Mouse (Mus musculus) urinary bladder, adult 2 months (tissue): ENCODE results near the gene Gdf9. TPM values are rescaled to one million over a fixed set of nuclear protein-coding genes. Genes with fewer than 3 reads are reported as not detected.
"Not testable (repeated sequence)": the region's sequence is repeated elsewhere in the genome, so short reads cannot be mapped to it uniquely, and the experiment has no call there.

Experiments
- DNase-seq: peaks from one replicate; pipeline ENCODE4 v3.0.0; 2022; ENCODE audit warnings: low spot score
- polyA plus RNA-seq: library from polyadenylated mRNA; depleted of rRNA; stranded (reverse); fragments of >200 nt; gene quantifications from 2 replicates; pipeline ENCODE4 v1.2.3, GENCODE M21; 2012; rRNA removed

Gene Gdf9
- polyA plus RNA-seq: 0.88 and 1.2 TPM in 2 replicates

DNA sequence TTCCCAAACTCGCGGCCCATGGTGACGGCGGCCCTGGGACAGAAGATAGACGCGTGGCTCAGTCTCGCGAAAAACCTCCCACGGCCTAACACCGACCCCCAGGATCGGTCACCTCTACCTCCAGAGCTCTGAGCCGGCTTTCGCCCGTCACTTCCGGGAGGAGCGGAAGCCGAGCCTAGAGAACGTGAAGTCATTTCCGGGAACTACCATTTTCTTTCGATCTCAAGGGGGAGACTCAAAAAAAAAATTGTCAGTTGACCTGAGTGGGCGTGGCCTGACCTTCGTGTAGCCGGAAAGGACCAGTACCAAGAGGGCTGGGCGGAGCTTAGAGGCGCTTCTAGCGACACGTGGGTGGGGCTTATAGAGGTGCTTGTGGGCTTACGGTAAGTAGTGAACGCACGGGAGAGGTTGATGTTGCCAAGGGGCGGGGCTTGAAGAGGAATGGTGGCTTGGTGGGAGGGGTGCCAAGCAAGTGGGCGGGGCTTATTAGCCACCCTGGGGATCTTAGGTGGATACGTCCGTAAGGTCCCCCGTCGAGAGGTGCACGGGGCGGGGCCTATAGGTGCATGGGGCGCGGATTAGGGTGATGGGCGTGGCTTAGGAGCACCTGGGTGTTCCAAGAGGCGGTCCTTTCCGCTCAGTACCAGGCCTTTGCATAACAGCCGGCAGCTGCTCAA, at the start of gene Gdf9, which contains the start of gene Uqcrq:
Gene Gdf9 (plus strand): TSS at position 354 of the 677 bp plus-strand sequence.
Gene Uqcrq (minus strand): TSS at position 162 of the 677 bp plus-strand sequence.
- peak; percentile 93 for DNase-seq

DNA sequence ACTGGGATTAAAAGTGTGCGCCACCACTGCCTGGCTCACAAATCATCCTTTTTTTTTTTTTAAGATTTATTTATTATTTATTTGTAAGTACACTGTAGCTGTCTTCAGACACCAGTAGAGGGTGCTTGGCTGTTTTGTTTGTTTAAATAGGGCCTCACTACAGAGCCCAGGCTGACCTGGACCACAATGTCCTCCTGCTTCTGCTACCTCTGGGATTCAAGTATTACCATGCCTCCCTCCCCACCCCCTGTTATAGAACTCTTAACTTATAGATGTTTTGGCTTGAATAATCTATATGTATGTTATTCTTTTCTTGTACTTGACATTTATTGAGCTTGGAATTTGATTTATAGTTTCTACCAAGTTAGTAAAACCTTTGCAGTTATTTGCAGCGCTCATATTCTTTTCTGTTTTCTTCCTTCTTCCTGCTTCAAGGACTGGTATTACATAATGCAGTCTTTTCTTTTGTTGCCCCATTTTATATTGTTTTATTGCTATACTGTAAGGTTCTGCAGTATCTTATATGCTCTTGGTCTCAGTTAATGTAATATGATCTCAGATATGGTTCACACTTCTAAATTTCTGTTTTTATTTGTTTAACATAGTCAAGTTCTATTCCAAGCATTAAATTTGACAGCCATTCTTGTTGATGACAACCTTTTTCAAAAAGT, 46.9 kb upstream of the Gdf9 start:
- DNase-seq: no peak

DNA sequence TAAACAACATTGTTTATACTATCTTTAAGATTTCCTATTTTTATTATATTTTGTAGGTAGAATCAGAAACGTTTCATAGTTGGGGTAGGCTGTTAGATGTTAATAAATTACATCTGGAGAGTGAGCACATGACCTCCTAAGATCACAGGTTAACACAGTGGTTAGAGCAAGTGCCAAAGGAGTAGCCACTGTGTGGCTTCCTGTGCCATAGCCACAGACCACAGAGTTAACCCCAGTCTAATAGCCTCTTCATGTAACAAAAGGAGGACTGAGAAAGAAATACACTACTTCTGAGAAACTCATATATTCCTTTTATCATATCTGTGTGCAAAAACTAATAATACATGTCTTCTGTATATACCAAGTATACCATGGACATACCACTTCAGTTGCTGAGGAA, 37.0 kb upstream of the Gdf9 start:
- no peak for DNase-seq

DNA sequence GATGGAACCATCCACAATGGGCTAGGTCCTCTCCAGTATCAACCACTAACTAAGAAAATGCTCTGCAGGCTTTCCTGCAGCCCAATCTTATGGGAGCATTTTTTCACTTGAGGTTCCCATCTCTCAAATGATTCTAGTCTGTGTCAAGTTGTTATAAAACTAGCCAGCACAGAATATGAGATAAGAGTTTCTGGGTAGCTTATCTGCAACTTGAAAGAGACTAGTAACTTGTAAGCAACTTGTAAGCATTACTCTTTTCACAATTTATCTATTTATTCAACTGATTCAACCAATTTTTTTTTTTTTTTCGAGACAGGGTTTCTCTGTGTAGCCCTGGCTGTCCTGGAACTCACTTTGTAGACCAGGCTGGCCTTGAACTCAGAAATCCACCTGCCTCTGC, 27.2 kb upstream of the Gdf9 start:
- DNase-seq: no peak

DNA sequence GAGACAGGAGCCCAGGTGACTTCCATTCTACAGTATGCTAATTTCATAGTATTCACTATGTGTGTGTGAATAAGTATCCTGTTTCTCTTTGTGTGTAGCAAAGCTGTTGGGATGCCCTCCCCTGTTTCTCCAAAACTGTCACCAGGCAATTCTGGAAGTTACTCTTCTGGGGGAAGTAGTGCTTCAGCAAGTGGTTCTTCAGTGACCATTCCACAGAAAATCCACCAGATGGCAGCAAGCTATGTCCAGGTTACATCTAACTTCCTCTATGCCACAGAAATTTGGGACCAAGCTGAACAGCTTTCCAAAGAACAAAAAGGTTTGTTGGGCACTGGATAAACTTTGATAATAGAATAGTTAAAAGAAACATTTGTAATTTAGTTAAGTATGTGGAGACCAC, 19.1 kb upstream of the Gdf9 start:
- no peak for DNase-seq

DNA sequence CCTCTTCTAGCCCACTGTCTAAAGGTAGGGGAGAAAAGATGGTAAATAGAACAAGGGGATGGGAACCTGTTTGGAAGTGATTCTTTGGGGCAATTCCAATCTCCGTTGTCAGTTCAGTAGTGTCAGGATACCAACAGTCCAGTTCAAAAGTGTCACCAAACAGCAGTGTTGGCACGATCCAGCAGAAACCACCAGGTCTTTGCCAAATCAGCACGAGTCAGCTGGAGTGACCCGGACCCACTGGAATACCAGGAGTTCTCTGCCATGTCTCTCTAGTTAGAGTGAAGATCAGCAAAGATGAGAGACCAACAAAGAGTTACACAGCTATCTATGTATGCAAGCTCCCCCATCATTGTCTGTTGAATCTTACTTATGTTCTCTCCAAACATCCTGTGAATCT, 17.0 kb upstream of the Gdf9 start:
- DNase-seq: no peak

DNA sequence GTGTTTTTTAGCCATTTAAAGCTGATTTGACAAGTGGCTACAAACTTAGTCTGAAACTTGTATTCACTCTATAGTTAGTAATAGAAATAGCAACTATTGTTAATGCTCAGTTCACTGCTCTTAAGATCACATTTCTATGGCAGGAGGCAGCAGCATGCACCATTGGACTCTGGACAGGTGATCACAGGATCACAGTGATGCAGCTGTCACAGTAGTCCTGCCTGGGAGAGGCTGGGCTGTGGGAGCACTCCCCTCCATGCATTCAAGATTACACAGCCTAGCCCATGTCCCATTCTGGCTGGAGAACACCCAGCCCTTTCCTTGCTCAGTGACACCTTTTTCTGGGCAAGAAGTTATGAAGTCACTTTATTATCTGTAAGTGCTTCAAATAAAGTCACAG, 12.8 kb upstream of the Gdf9 start:
- no peak for DNase-seq

DNA sequence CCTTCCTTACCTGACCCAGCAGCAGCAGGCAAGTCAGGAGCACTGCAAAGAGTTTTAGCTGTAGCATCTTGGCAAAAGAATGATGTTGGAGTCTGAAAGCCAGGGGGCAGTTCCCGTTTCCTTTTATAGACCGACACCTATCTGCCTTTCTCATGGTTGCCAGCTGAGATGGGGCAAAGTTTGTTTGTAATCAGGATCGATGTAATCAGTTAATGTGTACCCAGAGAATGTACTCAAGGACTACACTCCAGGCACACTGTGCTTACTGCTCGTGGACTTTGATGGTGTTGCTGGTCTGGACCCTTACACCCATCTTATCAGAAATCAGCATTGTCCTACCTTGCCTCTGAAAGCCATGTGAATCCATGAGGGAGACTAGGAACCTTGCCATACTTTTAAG, 7.8 kb upstream of the Gdf9 start, which contains the start of gene Leap2:
Gene Leap2 (minus strand): TSS at position 135 of the 400 bp plus-strand sequence.
- DNase-seq: no peak

DNA sequence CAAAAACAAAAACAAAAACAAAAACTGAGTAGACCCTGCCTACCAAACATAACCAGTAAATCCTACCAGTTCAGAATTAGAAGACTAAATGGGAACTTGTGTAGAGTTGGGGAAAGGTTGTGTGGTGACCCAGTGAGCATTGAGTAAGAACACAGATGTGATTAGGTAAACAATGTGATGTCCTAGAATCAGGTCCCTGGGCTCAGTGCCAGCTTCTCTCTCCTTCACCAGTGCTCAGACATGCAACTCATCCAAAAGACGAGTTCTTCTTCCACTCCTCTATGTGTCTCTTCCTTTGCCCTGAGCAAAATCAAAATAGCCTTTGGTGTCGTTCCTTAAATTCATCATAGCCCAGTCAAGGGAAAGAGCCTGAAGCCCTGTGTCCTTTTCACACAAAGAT, 6.0 kb upstream of the Gdf9 start:
- DNase-seq: no peak

DNA sequence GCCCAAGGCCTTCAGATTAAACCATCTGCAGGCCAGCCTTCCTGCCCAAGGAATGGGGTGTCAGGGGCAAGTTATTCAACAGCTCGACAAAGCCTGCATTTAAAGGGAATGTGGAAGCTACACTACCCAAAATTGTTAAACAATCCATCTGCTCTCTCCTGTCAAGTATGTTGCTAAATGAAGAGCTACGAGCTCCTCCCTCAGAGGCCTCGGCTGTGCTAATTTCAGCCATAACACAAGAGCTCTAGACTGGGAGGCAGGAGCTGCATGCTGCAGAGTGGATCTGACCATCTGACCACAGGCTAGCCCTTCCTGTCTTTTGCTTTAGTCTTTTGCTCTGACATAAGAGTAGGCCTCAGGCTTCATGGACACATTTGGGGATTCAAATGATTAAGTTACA, 5.6 kb upstream of the Gdf9 start:
- DNase-seq: no peak

DNA sequence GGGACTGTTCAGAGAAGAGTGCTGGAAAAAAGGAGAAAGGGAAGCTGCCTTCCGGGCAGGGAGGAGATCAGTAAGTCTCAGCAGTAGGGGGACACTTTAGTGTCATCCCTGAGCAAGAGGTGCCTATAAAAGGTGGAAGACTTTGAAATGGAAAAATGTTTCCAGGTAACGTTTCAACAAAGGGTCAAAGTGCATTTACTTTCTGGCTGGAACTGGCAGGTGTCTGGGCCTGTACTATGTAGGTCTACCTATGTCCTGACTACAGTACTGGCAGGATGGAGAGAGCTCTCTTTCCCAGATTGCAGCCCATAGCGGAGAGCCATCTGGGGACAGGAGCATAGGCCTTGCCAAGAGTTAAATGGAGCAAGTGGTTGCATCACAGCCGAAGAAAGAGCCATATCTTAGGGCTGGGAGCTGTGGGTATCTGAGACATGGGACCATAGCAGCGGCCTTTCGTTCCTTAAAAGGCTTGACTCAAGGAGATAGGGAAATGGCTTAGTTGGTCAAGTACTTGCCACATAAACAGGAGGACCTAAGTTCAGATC, 5.0 kb upstream of the Gdf9 start:
- DNase-seq: no peak

DNA sequence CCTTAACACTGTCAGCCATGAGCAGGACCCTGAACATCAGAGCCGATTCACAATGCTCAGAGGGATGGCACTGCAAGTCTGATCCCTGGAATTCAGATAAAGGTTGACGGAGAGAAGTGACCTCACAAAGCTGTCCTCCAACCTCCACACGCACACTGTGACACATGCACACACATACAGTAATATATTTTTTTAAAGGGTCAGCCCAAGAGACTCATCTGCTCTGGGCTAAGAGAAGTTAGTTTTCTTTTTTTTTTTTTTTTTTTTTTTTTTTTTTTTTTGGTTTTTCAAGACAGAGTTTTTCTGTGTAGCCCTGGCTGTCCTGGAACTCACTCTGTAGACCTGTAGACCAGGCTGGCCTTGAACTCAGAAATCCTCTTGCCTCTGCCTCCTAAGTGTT, 3.9 kb upstream of the Gdf9 start:
- not testable (repeated sequence) for DNase-seq

DNA sequence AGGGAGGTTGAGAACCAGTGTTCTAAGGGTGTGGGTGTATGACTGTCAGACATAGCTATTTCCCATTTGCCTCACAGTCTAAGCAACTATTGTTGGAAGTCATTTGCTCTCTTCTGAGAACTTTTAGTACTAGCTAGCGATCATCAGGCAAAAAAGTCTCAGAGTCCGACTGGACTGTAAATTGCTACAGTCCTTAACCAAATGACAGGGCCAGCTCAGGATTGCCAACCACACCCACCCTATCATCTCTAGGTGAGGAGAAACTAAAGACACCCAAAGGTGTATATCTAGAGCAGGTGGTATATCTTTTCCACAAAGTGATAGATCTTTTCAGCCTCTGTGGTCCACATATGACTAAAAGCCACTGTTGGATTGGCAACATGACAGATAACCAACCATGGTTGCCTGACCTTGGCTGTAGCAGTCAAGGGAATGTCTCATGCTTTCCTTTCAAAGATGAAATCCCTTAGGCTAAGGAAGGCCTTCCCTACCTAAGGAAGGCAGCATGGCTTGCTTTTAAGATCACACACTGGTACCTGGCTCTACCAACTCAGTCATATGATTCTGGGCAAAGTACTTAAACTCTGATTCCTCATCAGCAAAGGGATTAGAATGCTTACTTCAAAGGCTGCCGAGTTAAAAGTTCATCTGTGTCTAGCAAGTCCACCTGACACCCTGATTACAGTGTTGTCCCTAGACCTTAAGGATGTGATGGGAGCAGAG, 2.7 kb upstream of the Gdf9 start:
- DNase-seq: no peak

DNA sequence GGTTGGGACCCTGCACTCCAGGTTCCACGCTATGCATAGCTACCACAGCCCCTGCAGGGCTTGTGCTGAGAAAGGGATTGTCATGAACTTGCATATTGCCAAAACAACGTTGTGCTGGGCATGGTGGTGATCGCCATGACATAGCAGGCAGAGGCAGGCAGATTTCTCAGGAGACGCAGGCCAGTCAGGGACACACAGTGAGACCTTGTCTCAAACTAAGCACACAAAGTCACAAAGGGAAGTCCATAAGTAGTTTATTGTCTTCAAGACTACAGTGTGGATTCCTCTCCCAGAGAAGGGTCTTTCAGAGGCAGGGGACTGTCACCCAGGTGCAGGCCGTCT, 2.1 kb upstream of the Gdf9 start:
- no peak for DNase-seq

DNA sequence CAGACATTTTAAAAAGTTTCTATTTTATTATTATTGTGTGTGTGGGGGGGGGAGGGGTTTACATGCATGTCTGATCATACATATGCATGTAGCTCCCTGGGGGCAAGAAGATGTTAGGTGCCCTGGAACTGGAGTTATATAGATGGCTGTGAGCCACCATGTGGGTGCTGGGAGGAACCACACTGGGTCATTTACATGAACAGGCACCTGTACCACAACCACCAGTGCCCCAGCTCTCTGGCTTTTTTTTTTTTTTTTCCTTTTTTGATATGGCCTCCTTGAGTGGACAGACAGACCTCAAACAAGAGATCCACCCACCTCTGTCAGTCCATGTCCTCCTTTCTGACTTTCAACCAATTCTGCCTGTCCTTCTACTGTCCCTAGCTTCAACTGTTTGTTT, 1.6 kb upstream of the Gdf9 start:
- DNase-seq: no peak

DNA sequence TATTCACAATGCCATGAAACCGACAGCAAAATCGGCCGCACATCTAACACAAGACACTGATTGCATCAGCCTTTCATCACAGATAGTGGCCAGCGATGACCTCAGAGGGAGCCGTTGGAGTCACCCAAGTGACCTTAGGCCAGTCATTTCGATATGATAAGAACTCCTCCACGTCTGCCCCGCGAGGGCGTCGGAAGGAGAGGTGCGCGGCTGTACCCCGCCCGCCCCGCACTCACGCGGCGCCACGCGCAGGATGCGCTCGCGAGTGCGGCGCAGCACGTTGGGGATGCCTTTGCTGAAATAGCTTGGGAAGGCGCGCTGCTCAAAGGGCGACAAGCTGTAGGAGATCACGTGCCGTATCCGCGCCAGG, 538 bp upstream of the Gdf9 start:
- no peak for DNase-seq

DNA sequence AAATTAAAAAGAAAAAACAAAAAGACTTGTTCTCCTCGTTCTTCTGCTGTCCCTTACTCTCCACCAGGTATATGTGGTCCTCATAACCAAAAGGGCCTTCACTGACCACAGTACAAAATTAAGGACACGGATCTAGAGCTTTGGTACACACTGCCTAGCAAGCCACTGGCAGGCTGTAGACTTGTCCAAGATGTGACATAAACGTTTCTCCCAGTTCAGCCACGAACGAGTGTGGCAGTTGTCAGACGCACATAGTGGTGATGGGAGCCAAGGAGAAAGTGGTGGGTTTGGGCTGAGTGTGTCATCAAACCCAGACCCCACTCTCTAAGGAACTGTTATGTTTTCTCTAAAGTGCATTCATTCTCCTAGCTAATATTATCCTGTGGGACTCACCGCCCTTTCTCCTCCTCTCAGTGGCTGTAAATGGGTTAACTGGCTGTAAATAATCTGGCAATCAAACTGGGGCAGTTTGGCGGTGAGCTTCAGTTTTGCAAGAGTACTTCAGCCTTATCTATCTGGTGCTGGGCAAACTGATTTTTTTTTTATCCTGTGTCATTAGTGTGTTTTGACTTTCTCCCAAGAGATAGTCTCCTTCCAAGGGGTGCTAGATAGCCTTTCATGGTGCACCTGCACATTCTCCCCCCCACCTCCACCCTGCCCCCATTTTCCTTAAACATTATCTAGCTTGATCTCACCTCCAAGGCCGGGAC, 679 bp downstream of the Gdf9 start:
- DNase-seq: no peak

DNA sequence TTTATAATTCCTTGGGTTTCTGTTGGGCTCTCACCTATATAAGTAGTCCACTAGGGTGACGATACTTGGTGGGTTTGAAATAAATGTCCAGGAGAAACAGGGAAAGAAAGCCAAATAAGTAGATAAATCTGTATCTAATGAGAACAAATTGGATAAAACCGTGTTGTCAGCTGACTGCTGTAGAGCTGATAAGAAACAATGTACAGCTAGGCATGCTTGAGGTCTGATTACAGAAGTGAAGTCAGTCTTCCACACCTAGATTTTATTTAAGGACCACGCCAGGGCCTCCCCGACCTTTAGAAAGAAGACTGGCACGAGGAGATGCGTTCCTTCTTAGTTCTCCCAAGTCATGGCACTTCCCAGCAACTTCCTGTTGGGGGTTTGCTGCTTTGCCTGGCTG, 2.2 kb downstream of the Gdf9 start:
- DNase-seq: no peak

DNA sequence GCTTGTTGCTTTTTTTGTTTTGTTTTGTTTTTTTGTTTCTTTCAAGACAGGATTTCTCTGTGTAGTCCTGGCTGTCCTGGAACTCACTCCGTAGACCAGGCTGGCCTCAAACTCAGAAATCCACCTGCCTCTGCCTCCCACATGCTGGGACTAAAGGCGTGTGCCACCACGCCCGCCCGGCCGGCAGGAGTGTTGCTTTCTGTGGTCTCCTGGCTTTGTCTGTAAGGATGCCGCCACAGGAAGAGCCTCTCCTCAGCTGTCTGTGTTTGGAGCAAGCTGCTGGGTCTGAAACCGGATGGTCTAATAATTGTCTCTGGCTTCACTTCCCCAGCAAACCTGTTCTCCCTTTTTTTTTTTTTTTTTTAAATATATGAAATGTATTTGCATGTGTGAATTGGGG, 4.7 kb downstream of the Gdf9 start:
- no peak for DNase-seq

DNA sequence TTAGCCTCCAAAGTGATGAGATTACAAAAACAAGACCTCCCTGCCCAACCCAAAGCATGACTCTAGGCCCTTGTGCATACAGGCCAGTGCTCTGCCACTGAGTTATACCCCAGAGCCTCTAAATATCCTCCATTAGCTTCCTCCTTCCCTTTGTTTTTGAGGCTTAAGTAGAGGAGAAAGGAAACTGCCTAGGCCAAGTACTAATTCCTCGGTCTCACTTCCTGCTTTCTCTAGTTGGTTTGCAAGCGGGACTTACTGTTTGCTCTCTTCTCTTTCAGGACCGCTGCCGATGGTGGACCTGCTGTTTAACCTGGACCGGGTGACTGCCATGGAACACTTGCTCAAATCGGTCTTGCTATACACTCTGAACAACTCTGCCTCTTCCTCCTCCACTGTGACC, 5.5 kb downstream of the Gdf9 start:
- DNase-seq: no peak

DNA sequence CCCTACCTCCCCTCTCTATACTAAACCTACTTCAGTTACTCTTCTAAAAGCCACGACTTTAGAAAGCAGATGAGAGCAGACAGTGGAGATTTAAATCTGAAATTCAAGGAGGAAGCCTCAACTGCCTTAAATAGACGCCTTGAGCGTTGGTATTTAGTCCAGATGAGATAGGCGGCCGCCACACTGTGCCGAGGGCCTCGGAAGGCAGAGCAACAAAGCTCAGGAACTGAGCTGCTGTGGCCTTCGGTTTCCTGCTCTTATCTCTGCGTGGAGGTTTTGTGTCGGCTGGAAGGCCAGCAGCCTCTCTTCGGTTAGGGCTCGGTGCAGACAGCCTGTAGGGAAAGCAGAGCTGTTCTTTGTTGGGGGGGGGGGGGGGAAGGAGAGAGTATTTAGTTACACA, 11.1 kb downstream of the Gdf9 start:
- DNase-seq: no peak

DNA sequence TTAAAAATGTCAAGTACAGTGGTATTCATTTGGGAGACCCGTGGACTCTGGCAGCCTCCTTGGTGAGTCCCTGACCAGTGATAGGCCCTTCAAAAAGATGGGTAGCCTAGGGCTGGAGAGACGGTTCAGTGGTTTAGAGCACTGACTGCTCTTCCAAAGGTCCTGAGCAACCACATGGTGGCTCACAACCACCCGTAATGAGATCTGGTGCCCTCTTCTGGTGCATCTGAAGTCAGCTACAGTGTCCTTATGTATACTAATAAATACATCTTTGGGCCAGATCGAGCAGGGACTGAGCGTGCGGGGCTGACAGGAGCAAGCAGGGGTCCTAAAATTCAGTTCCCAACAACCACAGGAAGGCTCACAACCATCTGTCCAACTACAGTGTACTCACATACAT, 13.0 kb downstream of the Gdf9 start:
- DNase-seq: no peak
